Mouse (Mus musculus): ENCODE results near the gene Tmem51.
"Not testable (repeated sequence)": the region's sequence is repeated elsewhere in the genome, so short reads cannot be mapped to it uniquely, and the experiment has no call there.

Gene Tmem51

GRCm38 (mm10) chr4:142060455-142061378 is 23.4 kb downstream of the Tmem51 start:
- DNase-seq (ENCODE audit: low spot score in 2 of 2) = no peak

DNA sequence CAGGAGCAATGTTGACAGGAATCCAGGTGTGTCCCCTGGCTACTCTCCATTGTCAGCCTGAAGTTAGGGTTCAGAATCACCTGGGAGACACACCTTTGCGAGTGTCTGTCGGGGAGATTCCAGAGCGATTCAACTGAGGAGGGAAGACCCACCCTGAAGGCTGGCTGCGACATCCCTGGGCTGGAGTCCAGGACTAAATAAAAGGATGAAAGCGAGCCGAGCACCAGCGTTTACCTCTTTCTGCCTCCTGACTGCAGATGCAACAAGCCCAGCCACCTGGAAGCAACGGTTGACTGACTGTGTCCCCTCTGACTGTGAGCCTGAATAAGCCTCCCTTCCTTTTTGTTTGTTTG is 24.3 kb downstream of the Tmem51 start:
- no peak for DNase-seq (ENCODE audit: low spot score in 2 of 2)

DNA sequence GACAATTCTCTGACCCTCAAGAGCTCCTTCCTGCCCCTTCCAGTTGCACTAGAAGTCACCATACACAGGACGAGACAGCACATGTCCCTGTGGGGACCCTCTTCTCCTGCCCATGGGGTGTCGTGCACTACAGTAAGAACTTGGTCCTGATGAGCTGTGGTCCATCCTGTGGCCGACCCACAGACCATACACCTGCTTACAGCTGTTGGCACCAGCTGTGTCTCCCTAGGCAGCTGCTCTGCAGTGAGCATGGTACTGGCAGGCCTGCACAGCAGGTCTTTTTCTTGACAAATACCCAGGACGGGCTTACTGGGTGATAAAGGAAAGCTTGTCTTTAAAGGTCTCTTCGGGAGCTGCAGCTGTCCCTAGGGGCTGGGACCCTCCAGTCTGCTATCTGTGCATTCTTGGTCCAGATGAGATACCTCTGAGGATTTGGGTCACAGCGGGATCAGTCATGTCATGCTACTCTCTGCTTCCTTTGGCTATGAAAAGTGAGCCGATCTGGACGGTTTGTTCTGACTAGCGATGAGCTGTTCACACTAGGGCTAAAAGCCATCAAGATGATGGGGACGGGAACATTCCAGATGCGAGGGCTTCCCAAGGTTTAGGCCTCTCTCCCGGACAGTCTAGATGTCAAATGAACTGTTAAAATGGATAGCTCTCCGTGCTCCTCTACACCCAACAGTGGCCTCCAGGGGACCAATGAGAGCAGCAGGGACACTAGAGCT is 24.8 kb downstream of the Tmem51 start:
- no peak for DNase-seq (ENCODE audit: low spot score in 2 of 2)

DNA sequence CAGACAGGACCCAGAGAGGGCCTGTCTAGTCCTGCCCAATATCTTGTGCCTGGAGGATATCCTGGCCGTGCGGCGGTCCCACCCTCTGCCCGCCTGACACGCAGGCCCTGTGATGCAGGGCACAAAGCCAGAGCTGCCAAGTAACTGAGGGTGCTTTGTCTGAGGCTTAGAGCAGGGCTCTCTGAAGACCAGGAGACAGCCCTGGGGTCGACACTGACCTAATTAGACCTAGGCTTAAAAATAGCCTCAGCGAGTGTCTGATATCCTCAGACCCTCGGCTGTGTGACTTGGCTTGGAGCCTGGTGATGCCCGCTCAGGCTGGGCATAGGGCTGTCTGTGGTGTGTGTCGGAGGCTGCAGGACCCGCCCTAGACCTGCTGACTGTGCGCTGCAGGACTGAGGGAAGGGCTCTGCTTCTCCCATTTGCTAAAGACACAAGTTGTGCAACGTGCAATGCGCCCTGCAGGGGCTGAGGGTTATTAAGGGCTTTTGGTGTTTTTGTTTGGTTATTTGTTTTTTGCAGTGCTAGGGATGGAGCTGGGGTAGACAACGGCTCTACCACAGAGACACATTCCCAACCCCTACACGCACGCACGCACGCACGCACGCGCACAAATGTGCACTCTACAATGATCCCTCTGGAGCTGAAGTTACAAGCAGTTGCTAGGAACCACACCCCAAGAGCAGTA is 26.4 kb downstream of the Tmem51 start:
- DNase-seq (ENCODE audit: low spot score in 2 of 2) = peak in 1 of 2 experiments; percentile 18

DNA sequence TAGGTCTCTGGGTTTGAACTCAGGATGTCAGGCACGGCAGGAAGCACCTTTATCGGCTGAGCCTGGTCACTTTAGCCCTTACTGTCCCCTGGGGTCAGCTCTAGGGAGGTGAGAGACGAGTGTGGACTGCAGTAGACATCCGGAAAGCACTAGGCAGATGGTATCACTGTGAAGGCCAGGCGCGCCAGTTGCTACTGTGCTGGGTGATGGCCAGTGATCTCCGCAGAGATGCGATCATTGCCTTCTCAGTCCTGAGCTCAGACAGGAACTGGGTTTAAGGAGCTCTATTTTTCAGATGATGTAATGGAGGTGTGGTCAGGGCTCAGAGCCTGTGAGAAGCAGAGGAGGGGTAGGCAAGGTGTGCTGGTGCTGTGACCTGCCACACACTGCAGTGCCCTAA is 28.5 kb downstream of the Tmem51 start:
- DNase-seq (ENCODE audit: low spot score in 2 of 2) = no peak

DNA sequence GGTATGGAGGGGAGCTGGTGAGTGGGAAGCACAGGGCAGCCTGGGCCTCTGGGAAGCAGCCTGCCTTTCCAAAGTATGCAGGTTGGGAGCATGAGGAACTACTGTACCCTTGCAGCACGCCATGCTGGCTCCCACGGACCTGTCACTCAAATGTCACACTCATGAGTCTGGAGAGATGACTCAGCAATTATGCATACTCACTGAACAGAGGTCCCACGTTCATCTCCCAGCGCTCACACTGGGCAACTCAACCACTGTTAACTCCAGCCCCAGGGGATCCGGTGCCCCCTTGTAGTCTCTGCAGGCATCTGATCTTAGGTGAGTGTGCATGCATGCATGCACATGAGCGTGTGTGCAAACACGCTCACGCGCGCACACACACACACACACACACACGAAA is 29.5 kb downstream of the Tmem51 start:
- DNase-seq (ENCODE audit: low spot score in 2 of 2) = no peak

- no peak for DNase-seq (ENCODE audit: low spot score in 2 of 2)
These were observed 30.2 kb downstream of the Tmem51 start for GRCm38 (mm10) chr4:142053661-142054448.

DNA sequence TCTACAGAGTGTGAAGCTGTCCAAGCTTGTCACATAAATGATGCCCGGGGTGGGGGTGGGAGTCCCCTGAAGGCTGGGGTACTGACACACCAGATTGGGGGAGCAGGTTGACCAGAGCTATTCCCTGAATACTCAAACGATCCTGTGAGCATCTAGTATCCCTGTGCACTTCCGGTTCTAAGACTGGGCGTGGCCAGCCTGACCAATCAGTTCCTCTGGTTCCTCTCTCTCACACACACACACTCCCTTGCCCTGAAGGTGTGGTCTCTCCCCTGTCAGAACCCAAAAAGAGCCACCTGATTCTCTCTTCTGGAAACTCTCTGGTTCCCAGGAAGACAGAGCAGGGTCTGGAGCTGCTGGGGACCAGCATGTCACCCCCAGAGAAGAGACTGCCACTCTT is 30.8 kb downstream of the Tmem51 start:
- no peak for DNase-seq (ENCODE audit: low spot score in 2 of 2)

DNA sequence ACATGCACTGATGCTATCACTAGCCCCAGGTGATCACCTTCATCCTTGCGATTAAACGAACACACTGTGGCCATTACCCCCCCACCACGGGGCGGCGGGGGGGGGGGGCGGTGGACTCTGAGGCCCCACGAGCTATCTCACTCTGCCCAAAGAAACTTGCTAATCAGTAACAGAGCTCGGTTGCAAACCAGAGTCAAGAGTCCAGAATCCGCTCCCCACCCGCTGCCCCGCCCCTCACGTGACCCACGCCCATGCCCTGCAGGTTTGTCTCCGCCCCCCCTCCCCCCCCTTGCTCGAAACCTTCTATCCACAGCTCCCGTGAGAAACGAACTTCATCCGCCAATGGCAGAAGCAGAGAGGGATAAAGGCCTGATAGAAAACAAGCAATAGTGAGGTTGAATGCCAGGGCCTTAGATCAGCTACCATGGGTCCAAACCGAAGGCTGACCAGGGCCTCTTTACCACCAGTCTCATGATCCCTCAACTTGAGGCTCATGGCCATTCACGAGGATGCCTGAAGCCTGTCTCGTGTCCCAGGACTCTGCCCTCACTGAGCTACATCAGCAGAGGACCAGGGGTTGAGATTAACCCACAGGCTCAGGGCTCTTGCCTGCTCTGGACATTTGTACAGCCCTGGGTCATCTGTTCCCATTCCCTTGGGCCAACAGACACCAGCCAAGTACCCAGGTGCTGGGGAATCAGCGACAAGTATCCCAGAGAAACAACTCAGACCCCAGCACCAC is 31.5 kb downstream of the Tmem51 start:
- no peak for DNase-seq (ENCODE audit: low spot score in 2 of 2)

- not testable (repeated sequence) for DNase-seq (ENCODE audit: low spot score in 2 of 2)
These were observed 32.2 kb downstream of the Tmem51 start for GRCm38 (mm10) chr4:142051883-142052282.

- DNase-seq (ENCODE audit: low spot score in 2 of 2) = no peak
These were observed 34.1 kb downstream of the Tmem51 start for GRCm38 (mm10) chr4:142049963-142050362.

- DNase-seq (ENCODE audit: low spot score in 2 of 2) = no peak
These were observed 35.7 kb downstream of the Tmem51 start for GRCm38 (mm10) chr4:142048391-142048790.

- DNase-seq (ENCODE audit: low spot score in 2 of 2) = no peak
These were observed 37.1 kb downstream of the Tmem51 start for GRCm38 (mm10) chr4:142047005-142047404.

DNA sequence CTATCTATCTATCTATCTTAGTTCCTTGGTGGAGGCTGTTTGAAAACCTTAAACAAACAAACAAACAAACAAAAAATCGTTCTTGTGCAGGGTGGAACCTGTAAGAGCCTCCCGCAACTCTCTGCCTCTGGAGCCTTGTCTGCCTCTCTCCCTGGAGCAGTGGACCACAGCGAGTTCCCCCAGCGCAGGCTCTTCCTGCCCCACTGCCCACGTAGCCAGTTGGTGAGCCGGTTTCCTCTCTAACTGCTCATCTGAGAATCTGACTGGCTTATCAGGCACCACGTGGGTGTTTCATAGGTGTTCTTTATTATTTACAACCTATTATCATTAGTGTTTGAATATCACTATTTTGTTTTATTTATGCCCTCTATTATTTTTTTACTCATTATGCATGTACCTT is 37.6 kb downstream of the Tmem51 start:
- no peak for DNase-seq (ENCODE audit: low spot score in 2 of 2)

DNA sequence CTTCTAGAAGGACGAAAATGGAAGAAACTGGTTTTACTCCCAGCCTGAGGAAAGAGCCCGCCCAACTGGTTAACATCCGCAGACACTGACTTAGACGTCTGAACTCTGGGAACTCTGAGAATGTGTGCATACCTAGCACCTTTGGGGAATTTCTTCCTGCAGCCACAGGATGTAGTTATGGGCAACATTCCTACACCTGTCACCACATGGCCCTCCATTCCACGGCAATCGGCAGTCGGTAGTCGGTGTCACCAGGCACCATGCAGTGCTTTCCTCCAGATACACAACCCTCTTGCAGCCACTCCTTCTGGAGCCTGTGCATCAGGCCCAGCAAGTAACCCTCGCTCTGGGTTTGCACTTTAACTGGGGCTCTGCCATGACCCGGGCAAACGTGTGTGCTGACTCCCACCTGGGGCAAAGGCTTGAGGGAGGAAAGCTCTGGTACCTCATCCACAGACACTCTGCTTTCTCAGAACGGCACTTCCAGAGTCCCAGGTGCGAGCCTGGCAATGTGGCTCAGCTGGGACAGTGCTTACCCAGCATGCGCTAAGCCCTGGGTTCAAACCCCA is 38.4 kb downstream of the Tmem51 start:
- DNase-seq (ENCODE audit: low spot score in 2 of 2) = no peak

- DNase-seq (ENCODE audit: low spot score in 2 of 2) = no peak
These were observed 39.7 kb downstream of the Tmem51 start for GRCm38 (mm10) chr4:142044452-142044851.

DNA sequence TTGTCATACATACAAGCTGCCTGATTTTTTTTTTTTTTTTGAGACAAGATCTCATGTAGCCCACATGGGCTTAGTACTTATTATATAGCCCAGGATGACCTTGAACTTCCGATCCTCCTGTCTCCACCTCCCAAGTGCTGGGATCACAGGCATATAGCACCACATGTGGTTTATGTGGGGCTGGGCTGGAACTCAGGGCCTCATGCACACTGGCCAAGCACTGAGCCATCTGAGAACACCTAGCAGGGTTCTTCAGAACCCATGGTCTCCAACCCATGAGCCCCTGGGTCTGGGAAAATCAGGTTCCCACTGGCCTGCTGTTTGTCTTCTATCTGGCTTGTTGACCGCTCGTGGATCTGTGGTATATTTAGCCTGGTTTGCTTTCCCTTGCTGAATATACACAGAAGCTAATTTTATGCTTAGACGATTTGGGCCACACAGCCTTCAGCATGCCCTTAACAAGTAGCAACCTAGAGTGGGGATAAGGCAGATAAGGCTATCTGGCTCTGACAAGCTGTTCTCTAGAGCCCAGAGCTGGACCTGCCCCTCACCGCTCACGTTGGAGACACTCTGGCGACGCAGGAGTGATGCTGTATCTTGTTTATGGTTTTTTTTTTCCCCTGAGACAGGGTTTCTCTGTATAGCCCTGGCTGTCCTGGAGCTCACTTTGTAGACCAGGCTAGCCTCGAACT is 44.3 kb downstream of the Tmem51 start:
- no peak for DNase-seq (ENCODE audit: low spot score in 2 of 2)

DNA sequence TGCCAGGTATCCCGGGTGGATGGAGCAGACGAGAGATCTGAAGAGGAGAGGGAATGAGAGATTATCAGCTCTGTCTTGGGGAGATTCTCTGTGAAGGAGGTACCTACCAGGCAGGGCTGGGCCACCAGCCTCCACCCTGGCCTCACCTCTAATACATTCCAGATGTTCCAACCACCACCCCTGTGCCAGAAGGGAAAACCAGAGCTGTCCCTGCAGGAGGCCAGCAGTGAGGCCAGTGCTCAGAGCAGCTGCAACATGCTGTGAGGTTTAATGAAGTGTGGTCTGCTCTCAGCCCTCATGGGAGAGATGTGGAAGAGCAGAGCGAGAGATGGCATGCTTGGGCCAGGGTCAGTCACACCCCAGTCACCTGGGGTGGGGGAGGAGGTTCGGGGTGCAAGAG is 46.2 kb downstream of the Tmem51 start:
- no peak for DNase-seq (ENCODE audit: low spot score in 2 of 2)

DNA sequence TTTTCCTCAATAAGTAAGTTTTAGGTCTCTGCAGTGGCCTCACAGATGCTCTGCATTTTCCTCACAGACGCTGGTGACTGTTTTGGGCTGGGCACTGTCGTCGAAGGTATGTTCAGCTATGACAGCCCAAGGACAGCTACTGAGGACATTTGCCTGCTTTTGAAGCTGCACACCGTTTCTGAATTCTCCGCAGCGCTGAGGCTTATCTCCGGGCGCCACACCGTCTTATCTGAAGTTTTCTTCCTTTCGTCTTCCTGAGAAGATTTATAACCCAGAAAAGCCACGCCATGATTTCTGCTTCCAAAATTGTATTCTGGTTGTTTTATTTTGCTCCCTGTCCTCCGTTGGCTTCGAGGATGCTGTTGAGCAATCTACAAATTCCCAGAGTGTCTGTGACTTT is 55.6 kb downstream of the Tmem51 start:
- DNase-seq (ENCODE audit: low spot score in 2 of 2) = no peak

DNA sequence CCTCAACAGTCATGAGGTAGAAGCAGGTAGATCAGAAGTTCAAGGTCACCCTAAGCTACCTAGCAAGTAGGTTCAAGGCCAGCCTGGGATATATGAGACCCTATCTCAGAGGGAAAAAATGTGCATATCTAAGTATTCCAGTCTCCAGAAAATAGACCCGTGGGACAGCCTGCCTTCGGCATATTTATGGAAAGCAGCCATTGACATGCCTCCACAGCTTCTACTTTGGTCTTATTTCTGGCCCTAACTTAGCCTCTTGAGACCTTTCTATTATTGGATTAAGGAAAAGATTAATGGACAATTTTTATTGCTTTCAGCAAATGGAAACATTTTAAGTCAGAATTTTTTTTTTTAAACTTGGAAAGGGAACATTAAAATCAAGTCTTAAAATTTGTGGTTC is 57.1 kb downstream of the Tmem51 start:
- DNase-seq (ENCODE audit: low spot score in 2 of 2) = no peak

All from right cerebral cortex, postnatal 36 days (tissue).